Mouse (Mus musculus) liver, adult 2 months (tissue): ENCODE measurements at regions not wholly inside any gene's neighbourhood (a gene's known extent, or its start where the extent isn't known, plus 50 kb on each side); places are given as distances from the start of the nearest gene placed in this dataset.
A peak's percentile ranks its signal among the peaks of the same experiment; 100 is the strongest.

Experiments
- DNase-seq: peaks from one replicate; pipeline ENCODE4 v3.0.0-alpha.2; 2011; ENCODE audit warnings: low read depth, low spot score; ENCODE audit errors: extremely low read depth
- H3K27ac ChIP-seq: fragments of 200-500 bp; replicated peaks from 2 replicates; pipeline ENCODE4 v1.5.1; 2012; ENCODE audit warnings: low read depth, mild to moderate bottlenecking, control low read depth, inconsistent platforms, low read length; ENCODE audit not compliant: insufficient read depth
- H3K27me3 ChIP-seq: fragments of 200-500 bp; 2 replicates; pipeline ENCODE4 v1.6.1; 2012; ENCODE audit warnings: mild to moderate bottlenecking, moderate library complexity, low read length, inconsistent platforms; ENCODE audit not compliant: control insufficient read depth, insufficient read depth
- H3K36me3 ChIP-seq: fragments of 200-500 bp; 2 replicates; pipeline ENCODE4 v1.6.1; 2012; ENCODE audit warnings: low read length, inconsistent platforms; ENCODE audit not compliant: control insufficient read depth, insufficient read depth
- H3K4me1 ChIP-seq: fragments of 200-500 bp; 2 replicates; pipeline ENCODE4 v1.6.1; 2011; ENCODE audit warnings: low read length; ENCODE audit not compliant: control insufficient read depth, insufficient read depth
- H3K4me3 ChIP-seq: fragments of 200-500 bp; 2 replicates; pipeline ENCODE4 v1.5.1; 2011; ENCODE audit warnings: low read depth, mild to moderate bottlenecking, control low read depth, low read length, moderate library complexity; ENCODE audit not compliant: insufficient read depth
- H3K79me2 ChIP-seq: fragments of 200-500 bp; 2 replicates; pipeline ENCODE4 v1.6.1; 2012; ENCODE audit warnings: inconsistent platforms, mild to moderate bottlenecking, low read length, moderate library complexity; ENCODE audit not compliant: control insufficient read depth, insufficient read depth
- H3K9ac ChIP-seq: fragments of 200-500 bp; 2 replicates; pipeline ENCODE4 v1.6.1; 2012; ENCODE audit warnings: low read depth, mild to moderate bottlenecking, control low read depth, inconsistent platforms, low read length
- CTCF ChIP-seq: fragments of 200-500 bp; IDR thresholded peaks from 2 replicates; pipeline ENCODE4 v1.5.1; 2011; ENCODE audit warnings: low read depth, low read length, control low read depth
- POLR2A ChIP-seq: fragments of 200-500 bp; IDR thresholded peaks from 2 replicates; pipeline ENCODE4 v1.6.1; 2011; ENCODE audit warnings: low read length, control low read depth; ENCODE audit not compliant: insufficient read depth; ENCODE audit errors: extremely low read depth
- WGBS: fragments of 180-500 bp; shearing (Covaris S2); methylation state at CpG from one replicate; pipeline ENCODE4 v1.1.7; 2018; 5-methylcytosine and 5-hydroxymethylcytosine counted together

GRCm38 (mm10) chr2:103205046-103205445 lies 98.0 kb downstream of the Ehf start:
- H3K4me3 ChIP-seq, result no peak overlapping the region

DNA sequence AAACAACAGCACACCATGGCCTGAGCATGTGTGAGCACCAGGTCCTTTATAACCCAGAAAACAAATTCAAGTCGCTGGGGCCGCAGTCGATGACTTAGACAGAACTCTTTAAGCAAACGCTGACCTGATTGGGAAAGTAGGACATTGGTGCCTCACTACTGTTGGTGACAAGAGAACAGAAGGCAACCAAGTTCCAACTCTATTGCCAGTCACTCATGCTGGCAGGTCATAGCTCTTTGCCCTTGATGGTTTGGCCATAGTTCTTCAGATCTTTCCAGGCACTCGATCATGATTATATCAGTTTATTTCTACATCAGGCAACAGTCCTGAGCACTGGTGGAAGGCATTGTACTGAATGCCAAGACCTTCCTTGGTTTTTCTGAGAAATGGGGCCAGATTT lies 94.7 kb downstream of the Ehf start:
- DNase-seq, result peak; percentile 96
- no peak overlapping the region for H3K9ac ChIP-seq
- no peak overlapping the region for H3K4me3 ChIP-seq
- TF ChIP-seq POLR2A, result no peak
- no peak for TF ChIP-seq CTCF
- H3K27me3 ChIP-seq, result no peaks in the 10 kb centered on the region
- H3K4me1 ChIP-seq, result peaks cover 25% of the 10 kb centered on the region
- peak overlapping the region; percentile 54 for H3K27ac ChIP-seq
- H3K36me3 ChIP-seq, result no peaks in the 10 kb centered on the region
- 30% methylated on average over 5 of the region's 5 CpGs for WGBS
- H3K79me2 ChIP-seq, result no peaks in the 10 kb centered on the region

More at GRCm38 (mm10) chr2:103205046-103205445, 98.0 kb downstream of the Ehf start:
- Histone ChIP-seq H3K4me1 (peaks cover 25% of the 10 kb centered on the region), H3K27ac (0 out of 2 replicates have a peak overlapping the region, but pooled peaks have one; percentile 6), H3K27me3 (no peaks in the 10 kb centered on the region), H3K36me3 (no peaks in the 10 kb centered on the region), H3K79me2 (no peaks in the 10 kb centered on the region), H3K9ac (no peak overlapping the region)
- peak; percentile 87 for DNase-seq
- TF ChIP-seq CTCF (no peak), POLR2A (no peak)
- 39% methylated on average over 8 of the region's 8 CpGs for WGBS

DNA sequence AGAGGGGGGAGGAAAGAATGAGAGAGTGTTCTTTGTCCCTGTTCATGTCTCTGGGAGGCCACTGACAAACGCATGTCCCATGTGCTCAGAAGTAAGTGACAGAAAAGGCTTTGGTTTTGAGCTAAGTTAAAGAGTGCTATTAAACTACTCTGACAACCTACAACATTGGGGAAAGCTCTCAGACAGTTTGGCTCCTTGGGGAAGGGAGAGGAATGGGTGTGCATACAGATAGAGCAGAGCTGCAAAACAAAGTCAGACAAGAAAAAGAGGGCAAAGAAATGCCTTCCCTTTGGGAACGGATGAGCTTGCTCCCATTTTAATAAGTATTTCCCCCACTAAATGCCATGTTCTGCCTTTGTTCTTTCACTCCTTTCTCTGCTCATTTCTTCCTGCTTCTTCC lies 94.0 kb downstream of the Ehf start:
- H3K4me1 ChIP-seq, result peaks cover 25% of the 10 kb centered on the region
- TF ChIP-seq CTCF, result no peak
- TF ChIP-seq POLR2A, result no peak
- H3K36me3 ChIP-seq, result no peaks in the 10 kb centered on the region
- no peak overlapping the region for H3K27ac ChIP-seq
- H3K79me2 ChIP-seq, result no peaks in the 10 kb centered on the region
- H3K4me3 ChIP-seq, result no peak overlapping the region
- no peaks in the 10 kb centered on the region for H3K27me3 ChIP-seq
- DNase-seq, result no peak
- WGBS, result 88% methylated on average over 2 of the region's 2 CpGs
- no peak overlapping the region for H3K9ac ChIP-seq

- peak; percentile 77 for DNase-seq
- Histone ChIP-seq H3K4me3 (no peak overlapping the region), H3K9ac (no peak overlapping the region), H3K27ac (no peak overlapping the region), H3K79me2 (no peaks in the 10 kb centered on the region), H3K36me3 (no peaks in the 10 kb centered on the region), H3K4me1 (peaks cover 25% of the 10 kb centered on the region), H3K27me3 (no peaks in the 10 kb centered on the region)
- TF ChIP-seq CTCF (no peak), POLR2A (no peak)
- WGBS, result 48% methylated on average over 6 of the region's 6 CpGs
Measured at GRCm38 (mm10) chr2:103209512-103209981, 93.5 kb downstream of the Ehf start.

DNA sequence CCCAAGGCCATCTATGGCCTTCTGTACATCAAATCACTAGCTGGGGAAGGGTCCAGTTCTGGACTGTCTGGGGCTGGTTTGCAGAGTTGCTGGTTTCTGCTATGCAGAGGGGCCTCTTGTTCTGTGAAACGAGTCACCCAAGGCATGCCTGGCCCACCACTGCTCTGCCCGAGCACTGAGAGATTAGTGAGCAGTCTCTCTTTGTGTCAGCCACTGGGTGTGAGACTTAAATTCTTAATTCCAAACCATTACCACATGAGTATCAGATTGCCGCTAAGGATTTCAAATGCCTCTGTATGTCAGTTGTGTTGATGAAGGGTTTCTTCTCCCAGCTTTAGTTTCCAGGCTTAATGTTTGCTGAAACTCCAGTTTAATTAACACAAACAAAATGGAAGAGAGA lies 91.9 kb downstream of the Ehf start:
- 74% methylated on average over 3 of the region's 3 CpGs for WGBS

More for the DNA sequence above, 91.9 kb downstream of the Ehf start:
- peaks cover 18% of the 10 kb centered on the region for H3K4me1 ChIP-seq
- H3K4me3 ChIP-seq, result no peak overlapping the region
- no peaks in the 10 kb centered on the region for H3K27me3 ChIP-seq
- H3K36me3 ChIP-seq, result no peaks in the 10 kb centered on the region
- no peak overlapping the region for H3K9ac ChIP-seq
- no peaks in the 10 kb centered on the region for H3K79me2 ChIP-seq
- no peak overlapping the region for H3K27ac ChIP-seq
- TF ChIP-seq POLR2A, result no peak
- no peak for TF ChIP-seq CTCF
- no peak for DNase-seq
